Mouse (Mus musculus) cortical plate, adult 2 months (tissue): Measurements from ENCODE around the gene Stx11. TPM values are rescaled to one million over a fixed set of nuclear protein-coding genes. Genes with fewer than 3 reads are reported as not detected.

Source experiments
- H3K27ac ChIP-seq: fragments of 200-500 bp; 2 replicates; pipeline ENCODE4 v1.5.1; 2012; ENCODE audit warnings: low read length, control low read depth, inconsistent platforms; ENCODE audit not compliant: insufficient read depth
- H3K4me1 ChIP-seq: fragments of 200-500 bp; 2 replicates; pipeline ENCODE4 v1.6.1; 2011; ENCODE audit warnings: low read length; ENCODE audit not compliant: control insufficient read depth, insufficient read depth
- H3K4me3 ChIP-seq: fragments of 200-500 bp; 2 replicates; pipeline ENCODE4 v1.5.1; 2011; ENCODE audit warnings: mild to moderate bottlenecking, low read length, control low read depth; ENCODE audit not compliant: insufficient read depth
- CTCF ChIP-seq: fragments of 200-500 bp; IDR thresholded peaks from 2 replicates; pipeline ENCODE4 v1.5.1; 2011; ENCODE audit warnings: mild to moderate bottlenecking, control low read depth, low read length; ENCODE audit not compliant: insufficient read depth; ENCODE audit errors: extremely low read depth
- POLR2A ChIP-seq: fragments of 200-500 bp; IDR thresholded peaks from 2 replicates; pipeline ENCODE4 v1.6.1; 2011; ENCODE audit warnings: mild to moderate bottlenecking, low read length, control low read depth; ENCODE audit not compliant: insufficient read depth; ENCODE audit errors: extremely low read depth
- polyA plus RNA-seq: library from polyadenylated mRNA; depleted of rRNA; stranded (reverse); fragments of >200 nt; gene quantifications from 2 replicates; pipeline ENCODE4 v1.2.3, GENCODE M21; 2012; rRNA removed

Stx11 gene
- polyA plus RNA-seq, 1 experiment: 0.25 TPM

DNA sequence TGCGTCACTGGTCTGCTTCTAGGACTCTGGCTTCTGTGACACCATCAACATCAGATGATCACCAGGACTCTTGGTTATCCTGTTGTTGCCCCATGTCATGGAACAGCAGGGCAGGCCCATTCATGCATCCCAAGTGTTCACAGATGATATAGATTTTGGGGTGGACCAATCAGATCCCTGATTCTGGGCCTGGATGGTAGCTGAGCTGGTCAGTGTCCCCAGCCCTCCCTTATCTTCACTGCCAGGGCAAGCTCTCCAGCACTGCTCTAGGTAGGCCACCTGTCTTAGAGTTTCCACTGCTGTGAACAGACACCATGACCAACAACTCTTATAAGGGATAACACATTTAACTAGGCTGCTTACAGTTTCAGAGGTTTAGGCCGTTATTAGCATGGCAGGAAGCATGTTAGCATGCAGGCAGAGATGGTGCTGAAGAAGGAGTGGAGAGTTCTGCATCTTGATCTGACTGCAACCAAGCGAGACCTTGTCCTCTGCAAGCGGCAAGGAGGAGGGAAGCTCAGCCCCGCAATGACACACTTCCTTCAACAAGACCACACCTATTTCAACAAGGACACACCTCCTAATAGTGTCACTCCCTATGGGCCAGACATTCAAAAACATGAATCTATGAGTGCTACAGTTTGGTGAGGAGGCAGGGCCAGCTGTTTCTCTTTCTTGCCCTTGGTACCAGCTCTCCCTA lies 60.5 kb downstream of the Stx11 start:
- TF ChIP-seq CTCF (no peak), POLR2A (no peak)
- Histone ChIP-seq H3K27ac (no peak overlapping the region), H3K4me1 (no peaks in the 10 kb centered on the region), H3K4me3 (no peak overlapping the region)

DNA sequence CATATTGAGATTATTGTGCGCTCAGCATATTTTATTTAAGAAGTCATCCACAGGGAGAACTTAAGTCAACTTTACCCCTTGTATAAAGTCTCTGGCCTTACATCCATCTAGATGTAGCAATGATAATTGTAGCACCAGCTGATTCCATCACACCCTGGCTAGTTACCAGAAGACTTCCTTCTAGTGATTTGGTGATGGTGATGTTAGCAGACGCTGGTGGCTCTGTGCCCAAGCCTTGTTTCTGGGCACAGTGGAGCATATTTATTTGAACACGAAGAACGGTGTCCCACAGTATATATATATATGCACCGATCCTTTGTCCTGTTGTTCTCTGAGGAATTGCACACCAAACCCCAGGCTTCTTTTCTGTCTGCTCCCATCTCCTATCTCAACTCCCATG lies 64.2 kb downstream of the Stx11 start:
- Histone ChIP-seq H3K4me3 (no peak overlapping the region), H3K4me1 (no peaks in the 10 kb centered on the region), H3K27ac (no peak overlapping the region)
- TF ChIP-seq CTCF (no peak), POLR2A (no peak)

DNA sequence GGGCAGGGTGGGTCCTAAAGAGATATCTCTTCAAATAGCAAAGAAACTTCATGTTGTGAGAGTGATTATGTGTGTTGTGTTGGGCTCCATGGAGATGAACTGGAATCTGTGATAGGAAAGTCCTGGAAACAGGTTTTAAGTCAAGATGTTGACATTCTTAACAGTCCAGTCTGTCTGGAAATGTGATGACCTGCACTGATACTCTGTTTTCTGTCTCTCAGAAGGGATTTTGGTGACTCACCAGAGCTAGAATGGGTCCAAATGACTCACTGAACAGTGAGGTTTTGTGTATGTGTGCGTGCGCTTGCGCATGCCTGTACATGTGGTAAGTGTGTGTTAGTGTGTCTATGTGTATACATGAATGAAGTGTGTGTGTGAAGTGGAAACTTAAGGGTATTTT lies 70.8 kb downstream of the Stx11 start:
- no peak overlapping the region for H3K4me3 ChIP-seq

DNA sequence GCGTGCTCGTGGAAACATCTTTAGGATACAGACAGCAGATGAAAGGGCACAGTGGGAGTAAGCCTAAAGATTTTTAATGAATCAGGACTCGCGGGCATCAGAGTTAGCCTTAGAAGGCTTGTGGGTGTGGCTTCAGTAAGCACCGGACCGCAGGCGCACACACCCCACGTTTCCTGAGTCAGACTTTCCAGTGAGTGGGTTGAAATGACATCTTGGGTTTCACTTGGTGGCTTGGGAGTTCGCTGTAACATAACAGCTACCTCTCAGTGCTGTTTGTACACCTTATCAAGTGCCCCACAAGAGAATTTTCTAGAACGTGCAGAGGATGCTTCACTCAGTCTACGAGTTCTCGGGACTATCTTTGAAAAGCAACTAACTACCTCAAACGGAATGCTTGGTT lies 75.7 kb downstream of the Stx11 start:
- TF ChIP-seq POLR2A (no peak), CTCF (no peak)
- Histone ChIP-seq H3K4me3 (no peak overlapping the region), H3K4me1 (peaks cover 2% of the 10 kb centered on the region; the same call in 1 of the 2 replicates), H3K27ac (no peak overlapping the region)

More for the DNA sequence above, 70.8 kb downstream of the Stx11 start:
- H3K4me1 ChIP-seq: peaks cover 2% of the 10 kb centered on the region; the same call in 1 of the 2 replicates
- TF ChIP-seq POLR2A (no peak), CTCF (no peak)
- H3K27ac ChIP-seq: no peak overlapping the region

Other genes with a start within 250 kb of the Stx11 start
- 32.3 and 35.6 TPM in 2 replicates for gene Utrn, start 94.9 kb downstream of the Stx11 start, polyA plus RNA-seq
- 21.7 and 23.5 TPM in 2 replicates for gene Sf3b5, start 41.0 kb upstream of the Stx11 start, polyA plus RNA-seq
- 16.0 and 18.4 TPM in 2 replicates for gene Plagl1, start 96.2 kb upstream of the Stx11 start, polyA plus RNA-seq
- not detected in 2 replicates for gene Zc2hc1b, start 213.7 kb upstream of the Stx11 start, polyA plus RNA-seq
- gene Ltv1, start 228.9 kb upstream of the Stx11 start, polyA plus RNA-seq: 22.9 and 23.5 TPM in 2 replicates